Mouse (Mus musculus) lung, adult 2 months (tissue): Measurements from ENCODE around the gene Fbxo46. TPM values are rescaled to one million over a fixed set of nuclear protein-coding genes. Genes with fewer than 3 reads are reported as not detected.

Source experiments
- DNase-seq: peaks from one replicate; pipeline ENCODE4 v3.0.0; 2022
- H3K4me1 ChIP-seq: fragments of 200-500 bp; 2 replicates; pipeline ENCODE4 v1.6.1; 2011; ENCODE audit warnings: low read length; ENCODE audit not compliant: control insufficient read depth, insufficient read depth
- H3K4me3 ChIP-seq: fragments of 200-500 bp; replicated peaks from 2 replicates; pipeline ENCODE3; 2011; ENCODE audit warnings: low read depth, mild to moderate bottlenecking, control low read depth, low read length; ENCODE audit errors: extremely low read depth
- CTCF ChIP-seq: fragments of 200-500 bp; IDR thresholded peaks from 2 replicates; pipeline ENCODE4 v1.5.1; 2011; ENCODE audit warnings: mild to moderate bottlenecking, low read length, control low read depth; ENCODE audit not compliant: insufficient read depth
- POLR2A ChIP-seq: fragments of 200-500 bp; IDR thresholded peaks from 2 replicates; pipeline ENCODE4 v1.6.1; 2011; ENCODE audit warnings: low read depth, mild to moderate bottlenecking, control low read depth, low read length, borderline replicate concordance; ENCODE audit errors: extremely low read depth
- WGBS: fragments of 180-500 bp; shearing (Covaris S2); methylation state at CpG from one replicate; pipeline ENCODE4 v1.1.7; 2018; 5-methylcytosine and 5-hydroxymethylcytosine counted together
- polyA plus RNA-seq: library from polyadenylated mRNA; depleted of rRNA; stranded (reverse); fragments of >200 nt; gene quantifications from 2 replicates; pipeline ENCODE4 v1.2.3, GENCODE M21; 2012

The Fbxo46 gene
- polyA plus RNA-seq, 1 experiment: 10.7 TPM

DNA sequence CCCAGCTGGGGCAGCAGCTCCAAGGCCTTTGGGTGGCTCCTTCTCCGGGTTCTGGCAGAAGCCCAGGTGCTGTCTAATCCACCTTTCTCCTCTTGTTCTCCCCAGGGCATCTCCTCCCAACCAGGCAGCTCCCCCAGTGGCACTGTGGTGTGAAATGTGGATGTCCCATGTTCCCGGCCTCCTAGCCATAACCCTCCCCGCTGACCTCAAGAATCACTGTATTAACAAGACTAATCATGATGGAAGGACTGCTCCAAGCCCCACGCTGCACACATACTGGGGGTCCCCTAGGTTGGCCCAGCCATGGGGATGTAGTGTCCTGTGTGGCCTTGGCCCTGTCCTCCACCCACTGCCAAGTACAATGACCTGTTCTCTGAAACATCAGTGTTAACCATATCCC, 37.5 kb upstream of the Fbxo46 start:
- TF ChIP-seq CTCF (no peak), POLR2A (no peak)
- no peak overlapping the region for H3K4me3 ChIP-seq
- 77% methylated on average over 4 of the region's 4 CpGs for WGBS
- H3K4me1 ChIP-seq: peaks cover 6% of the 10 kb centered on the region
- no peak for DNase-seq

DNA sequence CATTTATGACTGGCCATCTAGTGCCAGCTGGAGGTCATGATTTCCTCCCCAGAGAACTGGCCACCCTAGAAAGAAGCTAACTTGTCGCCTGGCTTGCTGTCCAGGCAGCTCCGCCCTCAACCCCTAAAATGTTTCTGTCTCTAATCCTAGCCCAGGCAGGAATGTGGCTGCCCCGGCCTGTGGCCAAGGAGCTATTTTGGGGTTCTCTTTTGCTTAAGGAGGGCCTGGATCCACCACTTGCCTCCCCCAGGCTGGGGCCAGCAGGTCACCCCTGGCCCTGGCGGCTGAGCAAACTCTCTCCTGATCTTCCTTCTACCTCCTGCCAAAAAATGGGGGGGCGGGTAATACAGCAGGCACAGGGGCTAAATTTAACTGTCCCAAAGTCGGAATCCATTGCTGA, 36.6 kb upstream of the Fbxo46 start:
- Histone ChIP-seq H3K4me1 (peaks cover 6% of the 10 kb centered on the region), H3K4me3 (no peak overlapping the region)
- 46% methylated on average over 6 of the region's 6 CpGs for WGBS
- DNase-seq: no peak
- no peak for TF ChIP-seq POLR2A
- TF ChIP-seq CTCF: no peak

DNA sequence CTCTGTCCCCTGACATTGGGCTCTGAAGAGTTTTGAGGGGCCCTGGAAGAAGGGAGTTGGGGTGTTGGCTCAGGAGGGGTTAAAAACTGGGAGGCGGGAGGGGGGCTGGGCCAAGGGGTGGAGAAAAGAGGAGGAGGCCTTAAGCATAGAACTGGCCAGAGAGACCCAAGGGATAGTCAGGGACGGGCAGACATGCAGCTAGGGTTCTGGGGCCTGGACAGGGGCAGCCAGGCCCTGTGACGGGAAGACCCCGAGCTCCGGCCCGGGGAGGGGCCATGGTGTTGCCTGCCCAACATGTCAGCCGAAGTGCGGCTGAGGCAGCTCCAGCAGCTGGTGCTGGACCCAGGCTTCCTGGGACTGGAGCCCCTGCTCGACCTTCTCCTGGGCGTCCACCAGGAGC, 36.0 kb upstream of the Fbxo46 start, which contains the start of gene Dmpk:
Gene Dmpk (plus strand): TSS at position 149 of the 400 bp plus-strand sequence.
- no peak for DNase-seq
- H3K4me1 ChIP-seq: peaks cover 6% of the 10 kb centered on the region
- TF ChIP-seq POLR2A: 0 out of 2 replicates have a peak, but pooled peaks have one; percentile 24
- no peak for TF ChIP-seq CTCF
- 42% methylated on average over 10 of the region's 10 CpGs for WGBS
- peak within 1 kb of the TSS; percentile 60 for H3K4me3 ChIP-seq

DNA sequence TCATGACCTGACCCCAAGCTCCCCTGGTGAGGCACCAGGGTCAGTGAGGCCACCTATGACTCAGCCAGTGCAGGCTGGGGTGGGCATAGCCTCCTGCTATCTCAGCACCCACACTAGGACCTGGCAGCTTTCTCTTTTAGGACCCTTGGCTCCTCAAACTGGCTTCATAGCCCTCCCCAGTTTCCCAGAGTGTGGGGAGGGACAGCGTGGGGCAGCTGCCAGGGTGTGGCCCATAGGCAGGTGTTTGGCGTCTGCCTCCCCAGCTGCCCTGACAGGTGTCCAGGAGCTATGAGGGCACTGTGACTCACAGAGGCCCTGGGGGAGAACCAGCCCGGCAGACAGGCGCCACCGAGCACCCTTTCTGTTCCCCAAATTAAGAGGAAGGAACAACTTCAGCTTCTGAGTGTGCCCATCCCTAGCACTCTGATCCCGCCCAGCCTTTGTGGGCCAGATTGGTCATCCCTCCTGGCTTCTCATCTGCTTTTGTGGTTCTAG, 35.3 kb upstream of the Fbxo46 start:
- H3K4me1 ChIP-seq: peaks cover 6% of the 10 kb centered on the region

DNA sequence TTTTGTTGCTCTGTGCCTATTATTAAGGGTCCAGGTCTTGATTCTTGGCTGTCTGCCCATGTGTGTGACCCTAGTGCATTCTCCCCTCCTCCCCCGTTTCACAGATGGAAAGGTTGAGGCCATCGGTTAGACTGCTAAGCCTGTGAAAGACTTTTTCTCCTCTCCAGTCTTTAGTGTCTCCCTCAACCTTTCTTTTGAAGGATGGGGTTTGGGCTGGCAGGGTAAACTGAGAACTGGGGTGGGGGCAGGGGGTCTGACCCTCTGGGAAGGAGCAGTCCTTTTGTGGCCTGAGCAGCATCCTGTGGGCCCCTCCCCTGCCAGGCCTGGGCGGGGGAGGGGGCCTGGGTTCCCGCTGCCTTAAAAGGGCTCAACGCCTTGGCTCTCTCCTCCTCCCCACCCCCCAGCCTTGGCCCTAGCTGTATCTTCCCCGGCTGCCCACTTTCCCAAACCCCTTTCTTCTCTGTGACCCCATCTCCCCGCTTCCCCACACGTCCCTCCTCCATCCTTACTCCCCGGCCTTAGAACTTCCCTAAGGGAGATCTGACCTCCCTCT, 34.7 kb upstream of the Fbxo46 start:
- no peak for DNase-seq
- Histone ChIP-seq H3K4me3 (no peak overlapping the region), H3K4me1 (peaks cover 6% of the 10 kb centered on the region)
- WGBS: 24% methylated on average over 9 of the region's 9 CpGs
- TF ChIP-seq CTCF: no peak
- no peak for TF ChIP-seq POLR2A

More for the DNA sequence above, 35.3 kb upstream of the Fbxo46 start:
- 50% methylated on average over 6 of the region's 6 CpGs for WGBS
- DNase-seq: no peak
- peak overlapping the region; percentile 60 for H3K4me3 ChIP-seq
- no peak for TF ChIP-seq CTCF
- no peak for TF ChIP-seq POLR2A

DNA sequence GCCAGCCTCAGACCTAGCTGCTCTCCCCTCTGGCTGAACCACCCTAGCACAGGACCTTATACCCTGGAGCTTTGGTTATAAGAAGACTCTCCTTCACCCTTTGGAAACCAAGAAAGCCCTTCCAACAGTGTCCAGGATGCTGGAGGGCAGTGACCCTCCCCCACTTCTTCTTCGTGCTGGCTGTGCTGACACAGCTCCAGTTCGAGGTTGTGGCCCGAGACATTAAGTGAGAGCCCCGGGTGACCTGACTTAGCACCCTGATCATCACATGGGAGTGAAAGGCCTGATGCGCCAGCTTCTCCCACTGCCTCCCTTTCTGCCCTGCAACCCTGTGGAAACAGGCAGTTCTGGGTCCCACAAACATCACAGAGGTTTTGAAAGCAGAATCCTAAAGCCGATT, 34.2 kb upstream of the Fbxo46 start:
- Histone ChIP-seq H3K4me3 (peak overlapping the region; percentile 43), H3K4me1 (peaks cover 6% of the 10 kb centered on the region)
- WGBS: 12% methylated on average over 6 of the region's 6 CpGs
- no peak for DNase-seq
- no peak for TF ChIP-seq CTCF
- no peak for TF ChIP-seq POLR2A

DNA sequence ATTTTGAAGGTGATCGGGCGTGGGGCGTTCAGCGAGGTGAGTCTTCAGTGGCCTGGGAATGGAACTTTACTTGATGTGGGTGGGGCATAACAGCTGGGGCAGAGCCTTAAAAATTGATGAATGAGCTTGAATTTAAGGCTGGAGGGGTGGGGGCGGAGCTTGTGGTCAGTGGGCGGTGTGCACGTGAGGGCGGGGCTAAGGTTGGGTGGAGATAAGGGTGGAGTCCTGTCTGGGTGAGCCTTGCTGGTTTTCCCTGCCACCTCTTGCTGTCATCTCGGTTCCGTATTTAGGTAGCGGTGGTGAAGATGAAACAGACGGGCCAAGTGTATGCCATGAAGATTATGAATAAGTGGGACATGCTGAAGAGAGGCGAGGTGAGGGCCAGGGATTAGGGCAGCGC, 33.6 kb upstream of the Fbxo46 start:
- Histone ChIP-seq H3K4me3 (peak overlapping the region; percentile 43), H3K4me1 (peaks cover 6% of the 10 kb centered on the region)
- WGBS: 19% methylated on average over 14 of the region's 14 CpGs
- TF ChIP-seq CTCF: no peak
- no peak for TF ChIP-seq POLR2A
- no peak for DNase-seq

DNA sequence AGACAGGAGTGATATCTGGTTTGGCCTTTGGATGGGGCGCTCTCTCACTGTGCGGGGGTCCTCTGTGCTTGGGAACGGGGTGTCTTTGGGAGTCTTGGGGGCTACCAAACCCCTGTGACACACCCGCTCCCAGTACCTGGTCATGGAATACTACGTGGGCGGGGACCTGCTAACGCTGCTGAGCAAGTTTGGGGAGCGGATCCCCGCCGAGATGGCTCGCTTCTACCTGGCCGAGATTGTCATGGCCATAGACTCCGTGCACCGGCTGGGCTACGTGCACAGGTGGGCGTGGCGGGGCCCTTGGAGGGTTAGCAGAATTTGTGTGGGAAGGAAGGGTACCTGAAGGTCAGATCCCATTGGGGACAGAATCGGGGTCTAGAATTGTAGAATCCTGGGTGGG, 32.9 kb upstream of the Fbxo46 start:
- WGBS: 80% methylated on average over 18 of the region's 18 CpGs
- Histone ChIP-seq H3K4me1 (peaks cover 6% of the 10 kb centered on the region), H3K4me3 (no peak overlapping the region)
- DNase-seq: no peak
- TF ChIP-seq POLR2A: no peak
- TF ChIP-seq CTCF: no peak

DNA sequence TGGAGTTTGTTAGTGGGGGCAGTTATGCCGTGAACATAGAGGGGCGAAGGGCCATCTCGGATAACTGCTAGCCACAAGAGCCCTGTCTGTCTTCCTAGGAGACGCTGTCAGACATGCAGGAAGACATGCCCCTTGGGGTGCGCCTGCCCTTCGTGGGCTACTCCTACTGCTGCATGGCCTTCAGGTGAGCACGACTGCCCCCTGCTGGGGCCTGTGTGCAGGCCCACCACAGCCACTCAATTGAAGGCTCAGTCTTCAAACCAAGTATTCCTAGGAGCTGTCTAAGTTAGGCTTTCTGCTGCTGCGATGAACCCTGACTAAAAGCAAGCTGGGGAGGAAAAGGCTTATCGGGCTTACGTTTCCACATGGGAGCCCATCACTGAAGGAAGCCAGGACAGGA, 30.8 kb upstream of the Fbxo46 start:
- Histone ChIP-seq H3K4me3 (no peak overlapping the region), H3K4me1 (peaks cover 6% of the 10 kb centered on the region)
- DNase-seq: peak; percentile 61
- WGBS: 34% methylated on average over 10 of the region's 10 CpGs
- TF ChIP-seq POLR2A: no peak
- peak; percentile 83 for TF ChIP-seq CTCF

DNA sequence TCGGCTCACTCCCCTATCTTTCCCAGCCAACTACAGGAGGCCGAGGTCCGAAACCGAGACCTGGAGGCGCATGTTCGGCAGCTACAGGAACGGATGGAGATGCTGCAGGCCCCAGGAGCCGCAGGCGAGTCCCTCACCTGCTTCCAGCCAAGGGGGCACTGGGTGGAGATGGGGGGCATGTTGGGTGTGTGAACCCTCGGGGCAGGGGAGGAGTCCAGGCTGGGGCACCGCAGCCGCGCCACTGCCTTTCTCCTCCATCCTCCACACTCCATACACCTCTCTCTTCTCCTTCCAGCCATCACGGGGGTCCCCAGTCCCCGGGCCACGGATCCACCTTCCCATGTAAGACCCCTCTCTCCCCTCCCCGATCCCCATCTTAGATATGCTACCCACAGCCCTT, 27.7 kb upstream of the Fbxo46 start:
- no peak for DNase-seq

More for the DNA sequence above, 27.7 kb upstream of the Fbxo46 start:
- Histone ChIP-seq H3K4me1 (peaks cover 2% of the 10 kb centered on the region; the same call in 1 of the 2 replicates), H3K4me3 (no peak overlapping the region)
- 73% methylated on average over 17 of the region's 17 CpGs for WGBS
- TF ChIP-seq CTCF (no peak), POLR2A (no peak)
